Mouse (Mus musculus) frontal cortex, postnatal 36 days (tissue): ENCODE results near the gene Gm11639.
A peak's percentile ranks its signal among the peaks of the same experiment; 100 is the strongest.

Experiments
- DNase-seq, 2 experiments: peaks; one replicate each; pipeline ENCODE4 v3.0.0; 2022; ENCODE audit warnings: low spot score in 2 of 2

Gm11639 gene

GRCm38 (mm10) chr11:104704097-104704496 is 18.6 kb downstream of the Gm11639 start:
- DNase-seq: no peak

GRCm38 (mm10) chr11:104707084-104707483 is 21.6 kb downstream of the Gm11639 start:
- DNase-seq: no peak

GRCm38 (mm10) chr11:104744995-104745568 is 59.6 kb downstream of the Gm11639 start:
- no peak for DNase-seq

GRCm38 (mm10) chr11:104765762-104766161 is 80.3 kb downstream of the Gm11639 start:
- DNase-seq: no peak

GRCm38 (mm10) chr11:104767068-104767467 is 81.6 kb downstream of the Gm11639 start:
- DNase-seq: no peak

GRCm38 (mm10) chr11:104768072-104768471 is 82.6 kb downstream of the Gm11639 start:
- DNase-seq: peak; percentile 24 to 29

GRCm38 (mm10) chr11:104778796-104779195 is 93.3 kb downstream of the Gm11639 start:
- DNase-seq: no peak

GRCm38 (mm10) chr11:104944723-104945122 is 259.2 kb downstream of the Gm11639 start:
- no peak for DNase-seq

GRCm38 (mm10) chr11:104952349-104952748 is 266.8 kb downstream of the Gm11639 start:
- no peak for DNase-seq

GRCm38 (mm10) chr11:104967862-104968261 is 282.4 kb downstream of the Gm11639 start:
- no peak for DNase-seq

GRCm38 (mm10) chr11:104968388-104968787 is 282.9 kb downstream of the Gm11639 start:
- no peak for DNase-seq

- no peak for DNase-seq
These were observed 285.8 kb downstream of the Gm11639 start for GRCm38 (mm10) chr11:104971322-104971721.

- no peak for DNase-seq
These were observed 287.0 kb downstream of the Gm11639 start for GRCm38 (mm10) chr11:104972480-104972879.

- DNase-seq: no peak
These were observed 292.5 kb downstream of the Gm11639 start for GRCm38 (mm10) chr11:104977976-104978375.

- DNase-seq: no peak
These were observed 296.0 kb downstream of the Gm11639 start for GRCm38 (mm10) chr11:104981342-104982055.

- DNase-seq: no peak
These were observed 323.7 kb downstream of the Gm11639 start for GRCm38 (mm10) chr11:105009232-105009631.

- peak in 1 of 2 experiments; percentile 1 for DNase-seq
These were observed 335.6 kb downstream of the Gm11639 start for GRCm38 (mm10) chr11:105021071-105021470.

- DNase-seq: no peak
These were observed 343.3 kb downstream of the Gm11639 start for GRCm38 (mm10) chr11:105028744-105029348.

- no peak for DNase-seq
These were observed 344.0 kb downstream of the Gm11639 start for GRCm38 (mm10) chr11:105029525-105029924.

GRCm38 (mm10) chr11:105030229-105030628 is 344.7 kb downstream of the Gm11639 start:
- DNase-seq: no peak

- DNase-seq: peak in 1 of 2 experiments; percentile 1
These were observed 345.6 kb downstream of the Gm11639 start for GRCm38 (mm10) chr11:105031103-105031502.

- DNase-seq: no peak
These were observed 349.6 kb downstream of the Gm11639 start for GRCm38 (mm10) chr11:105035081-105035480.

GRCm38 (mm10) chr11:105063292-105063691 is 377.8 kb downstream of the Gm11639 start, which contains the start of gene Efcab3:
TSS of gene Efcab3 (plus strand) at chr11:105063592.
- DNase-seq: no peak
